Mouse (Mus musculus) left cerebral cortex, adult 18-20 months (tissue): ENCODE measurements around the gene Fryl. TPM values are rescaled to one million over a fixed set of nuclear protein-coding genes. Genes with fewer than 3 reads are reported as not detected.

ENCODE experiments used
- DNase-seq, 2 experiments: peaks; one replicate each; pipeline ENCODE4 v3.0.0; 2021 to 2022; ENCODE audit warnings: low spot score in 2 of 2, mixed read lengths in 1 of 2
- total RNA-seq, 2 experiments: library from RNA; stranded (reverse); gene quantifications; 2 replicates each; pipeline ENCODE4 v1.2.3; 2021

Gene Fryl
- total RNA-seq, 2 experiments from 2014 or later: 54.2 to 57.5 TPM

- no peak for DNase-seq
These were observed 92.4 kb downstream of the Fryl start for GRCm38 (mm10) chr5:73163970-73164369.

GRCm38 (mm10) chr5:73162492-73162891, 93.9 kb downstream of the Fryl start:
- no peak for DNase-seq

GRCm38 (mm10) chr5:73160440-73160839, 96.0 kb downstream of the Fryl start:
- no peak for DNase-seq

GRCm38 (mm10) chr5:73157502-73157901, 98.9 kb downstream of the Fryl start:
- no peak for DNase-seq

GRCm38 (mm10) chr5:73157009-73157408, 99.4 kb downstream of the Fryl start:
- DNase-seq: no peak

GRCm38 (mm10) chr5:73156226-73156926, 100.0 kb downstream of the Fryl start:
- DNase-seq: peak in 1 of 2 experiments; percentile 23

GRCm38 (mm10) chr5:73153802-73154465, 102.5 kb downstream of the Fryl start:
- DNase-seq: no peak

- no peak for DNase-seq
These were observed 104.2 kb downstream of the Fryl start for GRCm38 (mm10) chr5:73152206-73152605.

GRCm38 (mm10) chr5:73150877-73151445, 105.5 kb downstream of the Fryl start:
- DNase-seq: no peak

- DNase-seq: no peak
These were observed 111.4 kb downstream of the Fryl start for GRCm38 (mm10) chr5:73144987-73145386.

- no peak for DNase-seq
These were observed 114.7 kb downstream of the Fryl start for GRCm38 (mm10) chr5:73141712-73142111.

- no peak for DNase-seq
These were observed 115.3 kb downstream of the Fryl start for GRCm38 (mm10) chr5:73141161-73141560.

GRCm38 (mm10) chr5:73137561-73137960, 118.9 kb downstream of the Fryl start:
- no peak for DNase-seq

- DNase-seq: no peak
These were observed 120.5 kb downstream of the Fryl start for GRCm38 (mm10) chr5:73135959-73136358.

- no peak for DNase-seq
These were observed 121.3 kb downstream of the Fryl start for GRCm38 (mm10) chr5:73135131-73135530.

GRCm38 (mm10) chr5:73133833-73134185, 122.6 kb downstream of the Fryl start:
- DNase-seq: peak; percentile 39 to 60

GRCm38 (mm10) chr5:73132998-73133832, 123.2 kb downstream of the Fryl start:
- DNase-seq: no peak

GRCm38 (mm10) chr5:73130984-73131383, 125.4 kb downstream of the Fryl start:
- no peak for DNase-seq

GRCm38 (mm10) chr5:73129871-73130270, 126.5 kb downstream of the Fryl start:
- no peak for DNase-seq

GRCm38 (mm10) chr5:73119969-73120725, 136.3 kb downstream of the Fryl start:
- DNase-seq: no peak

GRCm38 (mm10) chr5:73119524-73119923, 136.9 kb downstream of the Fryl start:
- DNase-seq: no peak
